Mouse (Mus musculus): ENCODE measurements around the gene Bglap2. TPM values are rescaled to one million over a fixed set of nuclear protein-coding genes. Genes with fewer than 3 reads are reported as not detected.

Gene Bglap2
- total RNA-seq, 4 experiments from 2014 or later, result 2.1 TPM; not detected in 3

- DNase-seq, result no peak
Measured at GRCm38 (mm10) chr3:88338316-88338715, 40.2 kb downstream of the Bglap2 start.

- no peak for DNase-seq
Measured at GRCm38 (mm10) chr3:88337367-88338020, 41.0 kb downstream of the Bglap2 start.

GRCm38 (mm10) chr3:88336058-88337013 lies 42.2 kb downstream of the Bglap2 start, which contains the start of the genes Tmem79 and Smg5:
Tmem79 (minus strand) TSS chr3:88336148.
Smg5 (plus strand) TSS chr3:88336260.
- DNase-seq, result peak; percentile 95

GRCm38 (mm10) chr3:88335436-88336053 lies 43.0 kb downstream of the Bglap2 start:
- no peak for DNase-seq

- DNase-seq, result no peak
Measured at GRCm38 (mm10) chr3:88334902-88335435, 43.5 kb downstream of the Bglap2 start.

GRCm38 (mm10) chr3:88334029-88334658 lies 44.4 kb downstream of the Bglap2 start:
- no peak for DNase-seq

GRCm38 (mm10) chr3:88331282-88331681 lies 47.2 kb downstream of the Bglap2 start:
- DNase-seq, result no peak

- no peak for DNase-seq
Measured at GRCm38 (mm10) chr3:88328956-88329355, 49.5 kb downstream of the Bglap2 start.

Other genes starting within 250 kb of the Bglap2 start
- 100 to 1,000 TPM in 1 of 4 experiments, 10 to 100 TPM in 3; 82.0 to 111 (median 89.0) TPM for gene Mef2d, start 236.3 kb downstream of the Bglap2 start, total RNA-seq (2022)
- 10 to 100 TPM; 12.0 to 27.5 (median 17.3) TPM for gene Rhbg, start 124.0 kb downstream of the Bglap2 start, total RNA-seq (2022)
- gene Gm38392, start 91.5 kb downstream of the Bglap2 start, total RNA-seq (2022), result 1 to 10 TPM; 1.3 to 3.1 (median 2.3) TPM
- gene Tsacc, start 81.7 kb downstream of the Bglap2 start, total RNA-seq (2022), result 1 to 10 TPM; 6.2 to 9.3 (median 8.2) TPM
- gene Cct3, start 81.6 kb downstream of the Bglap2 start, total RNA-seq (2022), result 100 to 1,000 TPM; 250 to 360 (median 279) TPM
- 100 to 1,000 TPM; 233 to 293 (median 254) TPM for gene Glmp, start 53.7 kb downstream of the Bglap2 start, total RNA-seq (2022)
- gene Tmem79, start 42.6 kb downstream of the Bglap2 start, total RNA-seq (2022), result 1 to 10 TPM; 4.4 to 7.1 (median 5.9) TPM
- 10 to 100 TPM; 48.2 to 66.6 (median 55.9) TPM for gene Smg5, start 42.4 kb downstream of the Bglap2 start, total RNA-seq (2022)
- 1 to 10 TPM; 4.1 to 6.9 (median 5.4) TPM for gene Paqr6, start 14.1 kb downstream of the Bglap2 start, total RNA-seq (2022)
- 1 to 10 TPM in 2 of 4 experiments, under 1 TPM in 1, not detected in 1; 0.89 to 1.9 (median 1.3) TPM for gene Bglap3, start 6.0 kb downstream of the Bglap2 start, total RNA-seq (2022)
- 1 to 10 TPM in 2 of 4 experiments, under 1 TPM in 2; 0.77 to 7.8 (median 2.5) TPM for gene Bglap, start 5.8 kb upstream of the Bglap2 start, total RNA-seq (2022)
- gene Pmf1, start 31.6 kb upstream of the Bglap2 start, total RNA-seq (2022), result 10 to 100 TPM; 31.5 to 46.9 (median 34.3) TPM
- gene Slc25a44, start 46.4 kb upstream of the Bglap2 start, total RNA-seq (2022), result 10 to 100 TPM; 44.3 to 50.8 (median 47.0) TPM
- 10 to 100 TPM; 12.2 to 14.0 (median 12.5) TPM for gene Sema4a, start 82.5 kb upstream of the Bglap2 start, total RNA-seq (2022)
- 100 to 1,000 TPM in 3 of 4 experiments, 10 to 100 TPM in 1; 88.2 to 134 (median 124) TPM for gene Lmna, start 131.3 kb upstream of the Bglap2 start, total RNA-seq (2022)
- 1 to 10 TPM; 2.8 to 4.3 (median 3.9) TPM for gene Mex3a, start 153.7 kb upstream of the Bglap2 start, total RNA-seq (2022)
- not detected for gene Rab25, start 169.6 kb upstream of the Bglap2 start, total RNA-seq (2022)
- gene Lamtor2, start 174.4 kb upstream of the Bglap2 start, total RNA-seq (2022), result 100 to 1,000 TPM; 138 to 164 (median 144) TPM
- gene Ubqln4, start 175.1 kb upstream of the Bglap2 start, total RNA-seq (2022), result 10 to 100 TPM; 64.1 to 81.3 (median 66.7) TPM
- gene Ssr2, start 197.2 kb upstream of the Bglap2 start, total RNA-seq (2022), result 100 to 1,000 TPM; 139 to 217 (median 172) TPM
- gene Arhgef2, start 227.3 kb upstream of the Bglap2 start, total RNA-seq (2022), result 10 to 100 TPM; 22.0 to 48.2 (median 31.5) TPM